Mouse (Mus musculus) heart, postnatal 0 days (tissue): ENCODE results near the gene Ccdc62.

Experiments
- CTCF ChIP-seq: IDR thresholded peaks from 2 replicates; pipeline ENCODE4 v1.5.1; 2016; ENCODE audit warnings: antibody characterized with exemption, control low read depth, low read depth
- EP300 ChIP-seq: IDR thresholded peaks from 2 replicates; pipeline ENCODE4 v1.6.1; 2016; ENCODE audit warnings: antibody characterized with exemption, low read depth

DNA sequence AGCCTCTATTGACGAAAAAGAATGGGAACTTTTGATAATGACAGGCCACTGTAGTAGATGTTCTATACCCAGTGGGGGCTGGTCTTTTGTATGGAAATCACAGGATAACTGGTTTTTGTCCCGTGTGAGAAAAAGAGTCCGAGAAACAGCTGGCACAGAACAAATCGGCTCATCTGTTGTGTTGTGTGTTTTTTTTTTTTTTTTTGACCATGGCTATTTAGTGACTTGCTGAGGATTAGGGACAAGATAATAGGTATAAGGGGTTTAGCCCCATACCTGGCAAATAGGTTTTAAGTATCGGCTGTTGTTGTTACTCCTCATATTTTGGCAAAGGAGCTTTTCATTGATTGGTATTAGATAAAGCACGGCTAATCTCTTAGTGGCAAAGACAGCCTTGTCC is 42.0 kb downstream of the Ccdc62 start:
- TF ChIP-seq CTCF (no peak), EP300 (no peak)
